Mouse (Mus musculus): ENCODE results near the gene Npsr1. TPM values are rescaled to one million over a fixed set of nuclear protein-coding genes. Genes with fewer than 3 reads are reported as not detected.

The Npsr1 gene
- polyA plus RNA-seq (2015; fragmentation: Nextera tagmentation; extraction: Ambion mirVana), result not detected in 2 replicates

DNA sequence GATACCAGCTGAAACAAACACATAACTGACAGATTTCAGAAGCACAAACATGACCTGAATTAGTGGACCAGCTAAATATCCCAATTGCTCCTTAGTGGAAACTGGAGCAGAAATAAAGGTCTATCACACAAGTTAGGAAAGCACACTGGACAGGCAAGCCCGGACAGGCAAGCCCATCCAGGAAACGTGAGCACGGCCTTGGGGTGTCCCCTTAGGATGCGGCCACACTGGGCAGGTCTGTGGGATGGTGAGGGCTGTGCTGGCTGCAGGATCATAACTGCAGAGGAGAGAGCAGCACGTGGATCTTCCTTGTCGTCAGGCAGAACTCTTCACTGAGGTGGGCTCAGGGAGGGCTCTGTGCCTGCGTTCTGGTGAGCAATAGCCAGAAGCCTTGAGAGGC lies at the start of gene Npsr1:
Gene Npsr1 (plus strand): TSS at position 301 of the 400 bp plus-strand sequence.
- no peak within 1 kb of the TSS for H3K4me2 ChIP-seq
- H3K4me1 ChIP-seq (replicated peaks), result no peaks in the 10 kb centered on the region
- no peak within 1 kb of the TSS for H3K27ac ChIP-seq (replicated peaks)
- 77% methylated on average over 7 of the region's 7 CpGs for WGBS
- H3K36me3 ChIP-seq, result no peaks in the 10 kb centered on the region
- no peaks in the 10 kb centered on the region for H3K27me3 ChIP-seq
- H3K9ac ChIP-seq, result no peak within 1 kb of the TSS
- H3K4me3 ChIP-seq, result no peak within 1 kb of the TSS
- no peak for ATAC-seq (ENCODE audit: low read depth)
- H3K9me3 ChIP-seq, result no peaks in the 10 kb centered on the region

DNA sequence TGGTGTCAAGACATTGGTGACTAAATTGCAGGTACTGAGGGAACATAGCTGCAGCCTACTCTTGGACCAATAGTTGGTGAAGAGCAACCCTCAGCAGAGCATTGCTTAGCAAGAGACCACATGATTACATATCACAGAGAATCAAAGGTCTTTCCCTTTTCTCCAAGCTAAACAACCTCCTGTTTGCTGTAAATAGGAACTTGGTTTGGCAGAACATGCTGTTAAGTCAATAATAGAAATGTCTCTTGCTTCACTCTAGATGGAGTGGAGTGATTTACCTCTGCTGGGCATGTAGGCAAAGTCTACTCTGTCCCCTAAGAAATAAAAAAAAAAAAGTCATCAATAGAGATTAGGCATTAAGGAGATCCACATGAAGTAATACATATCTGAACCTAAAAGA lies 46.3 kb upstream of the Npsr1 start:
- no peaks in the 10 kb centered on the region for H3K9me3 ChIP-seq
- H3K27me3 ChIP-seq, result no peaks in the 10 kb centered on the region
- ATAC-seq (ENCODE audit: low read depth), result no peak
- no peak overlapping the region for H3K27ac ChIP-seq (replicated peaks)
- H3K4me3 ChIP-seq, result no peak overlapping the region
- no peaks in the 10 kb centered on the region for H3K4me1 ChIP-seq (replicated peaks)
- no peak overlapping the region for H3K9ac ChIP-seq
- no peaks in the 10 kb centered on the region for H3K36me3 ChIP-seq
- H3K4me2 ChIP-seq, result no peak overlapping the region

DNA sequence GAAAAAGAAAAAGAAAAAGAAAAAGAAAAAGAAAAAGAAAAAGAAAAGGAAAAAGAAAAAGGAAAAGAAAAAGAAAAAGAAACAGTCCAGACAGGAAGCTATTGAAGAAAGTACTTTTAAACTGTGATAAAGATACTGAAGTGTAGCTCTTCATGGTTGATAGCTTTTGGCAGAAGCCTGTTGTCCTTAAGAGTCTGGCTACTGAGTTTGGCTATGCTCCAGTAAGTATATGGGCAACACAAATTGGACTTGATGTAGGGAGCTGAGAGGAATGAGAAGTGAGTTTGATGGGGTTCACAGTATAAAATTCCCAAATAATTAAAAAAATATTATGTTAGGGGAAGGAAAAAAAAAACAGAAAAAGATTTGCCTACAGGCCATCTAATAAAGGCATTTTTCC lies 34.5 kb upstream of the Npsr1 start:
- Histone ChIP-seq H3K4me2 (no peak overlapping the region), H3K27me3 (no peaks in the 10 kb centered on the region), H3K27ac (replicated peaks) (no peak overlapping the region), H3K4me1 (replicated peaks) (no peaks in the 10 kb centered on the region), H3K36me3 (no peaks in the 10 kb centered on the region), H3K9ac (no peak overlapping the region), H3K9me3 (no peaks in the 10 kb centered on the region), H3K4me3 (no peak overlapping the region)
- no peak for ATAC-seq (ENCODE audit: low read depth)

DNA sequence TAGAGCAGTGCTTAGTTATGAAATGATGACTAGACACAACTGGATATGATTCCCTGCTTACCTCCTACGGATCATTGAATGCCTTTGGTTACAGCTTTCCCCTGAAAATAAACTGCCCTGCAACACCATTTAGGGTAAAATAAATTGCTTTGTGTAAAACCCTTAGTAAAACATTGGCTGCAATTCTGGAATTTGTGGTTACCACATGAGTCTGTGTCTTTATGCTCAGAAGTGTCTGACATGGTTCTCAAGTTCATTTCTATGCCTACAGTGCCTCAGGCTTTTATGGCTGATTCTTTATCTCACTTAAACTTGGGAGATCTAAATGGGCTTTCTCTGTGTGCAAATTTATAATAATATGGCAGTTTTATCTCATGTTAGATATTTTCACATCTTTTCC lies 26.1 kb upstream of the Npsr1 start:
- Histone ChIP-seq H3K4me3 (no peak overlapping the region), H3K9ac (no peak overlapping the region), H3K27me3 (no peaks in the 10 kb centered on the region), H3K9me3 (no peaks in the 10 kb centered on the region), H3K36me3 (no peaks in the 10 kb centered on the region), H3K27ac (replicated peaks) (no peak overlapping the region), H3K4me2 (no peak overlapping the region), H3K4me1 (replicated peaks) (no peaks in the 10 kb centered on the region)
- ATAC-seq (ENCODE audit: low read depth), result no peak
- 87% methylated on average over 1 of the region's 1 CpGs for WGBS

DNA sequence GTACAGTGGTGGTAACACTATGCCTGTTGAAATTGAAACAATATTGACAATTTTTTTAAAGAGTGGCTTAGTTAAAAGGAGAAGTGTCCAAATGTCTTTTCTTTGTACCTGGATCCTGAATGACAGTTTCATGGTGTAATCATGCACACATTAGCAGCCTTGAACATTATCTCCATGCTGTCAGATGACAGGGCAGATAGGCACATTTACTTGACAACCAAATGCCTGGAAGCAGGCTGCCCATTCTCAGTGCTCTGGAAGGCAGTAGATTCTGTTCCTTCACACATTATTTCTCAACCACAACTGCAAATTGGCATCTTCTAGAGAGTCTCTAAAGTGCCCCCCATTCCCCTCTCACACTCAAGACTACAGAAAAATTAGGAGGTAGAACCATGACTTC lies 20.2 kb upstream of the Npsr1 start:
- Histone ChIP-seq H3K9ac (no peak overlapping the region), H3K27me3 (no peaks in the 10 kb centered on the region), H3K4me1 (replicated peaks) (no peaks in the 10 kb centered on the region), H3K27ac (replicated peaks) (no peak overlapping the region), H3K4me3 (no peak overlapping the region), H3K9me3 (no peaks in the 10 kb centered on the region), H3K36me3 (no peaks in the 10 kb centered on the region), H3K4me2 (no peak overlapping the region)
- ATAC-seq (ENCODE audit: low read depth), result no peak

DNA sequence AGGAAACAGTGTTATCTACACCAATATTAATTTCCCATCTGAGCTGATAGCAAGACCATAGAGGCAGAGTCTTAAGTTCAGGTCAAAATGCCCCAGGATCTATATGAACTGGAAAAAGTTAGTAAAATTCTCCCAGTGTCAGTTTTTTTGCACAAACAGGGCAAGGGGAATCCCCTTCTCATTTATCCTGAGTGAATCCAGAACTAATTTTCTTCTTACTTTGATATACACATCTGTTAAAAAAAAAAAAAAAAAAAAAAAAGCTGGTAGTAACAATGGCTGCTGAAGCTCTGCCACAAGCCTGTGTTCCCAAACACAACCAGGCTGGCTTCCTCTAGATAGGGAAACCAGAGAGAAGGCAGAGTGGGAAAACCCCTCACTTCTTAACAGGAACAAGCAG lies 5.9 kb upstream of the Npsr1 start:
- Histone ChIP-seq H3K27me3 (no peaks in the 10 kb centered on the region), H3K36me3 (no peaks in the 10 kb centered on the region), H3K4me3 (no peak overlapping the region), H3K27ac (replicated peaks) (no peak overlapping the region), H3K9me3 (no peaks in the 10 kb centered on the region), H3K4me1 (replicated peaks) (no peaks in the 10 kb centered on the region), H3K9ac (no peak overlapping the region), H3K4me2 (no peak overlapping the region)
- no peak for ATAC-seq (ENCODE audit: low read depth)

DNA sequence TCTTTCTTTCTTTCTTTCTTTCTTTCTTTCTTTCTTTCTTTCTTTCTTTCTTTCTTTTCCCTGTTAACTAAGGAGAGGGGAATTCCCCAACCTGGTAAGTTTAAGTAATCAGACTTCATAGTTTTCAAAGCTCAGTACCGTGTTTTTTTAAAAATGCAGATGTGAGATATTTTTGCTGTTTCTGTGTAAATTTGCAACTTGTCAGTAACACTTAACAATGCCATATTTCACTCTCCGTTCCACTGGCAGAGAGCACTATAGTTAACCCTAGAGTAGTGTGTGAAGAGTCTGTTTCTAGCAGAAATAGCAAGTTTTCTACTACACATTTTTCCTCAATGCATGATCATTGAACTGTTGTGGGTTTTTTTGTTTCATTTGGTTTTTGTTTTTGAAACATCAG lies 730 bp downstream of the Npsr1 start:
- 75% methylated on average over 2 of the region's 2 CpGs for WGBS
- H3K4me2 ChIP-seq, result no peak overlapping the region
- ATAC-seq (ENCODE audit: low read depth), result no peak
- H3K4me1 ChIP-seq (replicated peaks), result no peaks in the 10 kb centered on the region
- no peaks in the 10 kb centered on the region for H3K27me3 ChIP-seq
- H3K36me3 ChIP-seq, result no peaks in the 10 kb centered on the region
- H3K27ac ChIP-seq (replicated peaks), result no peak overlapping the region
- no peaks in the 10 kb centered on the region for H3K9me3 ChIP-seq
- H3K9ac ChIP-seq, result no peak overlapping the region
- no peak overlapping the region for H3K4me3 ChIP-seq

DNA sequence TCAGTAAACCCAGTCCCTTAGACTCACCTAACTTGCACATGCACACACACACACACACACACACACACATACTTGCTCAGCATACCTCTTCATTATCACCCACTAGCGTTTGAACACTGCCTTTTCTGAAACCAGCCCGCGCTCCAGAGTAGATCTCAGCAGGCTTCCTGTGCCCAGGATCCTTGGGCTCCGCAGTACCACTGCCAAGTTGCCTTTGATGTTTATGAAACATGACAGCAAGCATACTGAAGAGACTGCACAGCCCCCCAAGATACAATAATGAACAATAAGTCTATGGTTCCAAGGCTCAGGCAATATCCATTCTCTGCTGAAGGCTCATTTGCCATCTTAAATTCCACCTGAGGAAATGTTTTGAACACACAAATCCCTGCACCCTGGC lies 1.8 kb downstream of the Npsr1 start:
- WGBS, result 82% methylated on average over 4 of the region's 4 CpGs
- H3K4me1 ChIP-seq (replicated peaks), result no peaks in the 10 kb centered on the region
- no peak overlapping the region for H3K4me3 ChIP-seq
- no peaks in the 10 kb centered on the region for H3K36me3 ChIP-seq
- H3K27ac ChIP-seq (replicated peaks), result no peak overlapping the region
- H3K4me2 ChIP-seq, result no peak overlapping the region
- no peak for ATAC-seq (ENCODE audit: low read depth)
- no peaks in the 10 kb centered on the region for H3K27me3 ChIP-seq
- no peaks in the 10 kb centered on the region for H3K9me3 ChIP-seq
- no peak overlapping the region for H3K9ac ChIP-seq

DNA sequence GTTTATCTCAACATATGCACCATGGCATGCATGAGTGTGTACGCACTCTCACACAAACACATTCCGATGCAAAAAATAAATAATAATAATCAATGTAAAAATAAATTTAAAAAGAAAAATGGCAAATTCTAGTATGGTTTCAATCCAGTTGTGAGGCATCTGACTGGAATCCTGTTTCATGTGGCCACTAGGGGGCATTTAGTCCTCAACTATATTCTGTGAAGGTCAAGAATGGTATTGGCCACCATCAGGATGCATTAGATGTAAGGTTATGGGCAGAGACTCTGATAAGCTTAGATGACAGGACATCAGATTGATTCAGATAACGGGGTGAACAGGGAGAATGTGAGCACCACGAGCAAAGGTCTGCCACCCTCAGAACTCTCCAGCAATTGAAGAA lies 21.6 kb downstream of the Npsr1 start:
- no peaks in the 10 kb centered on the region for H3K4me1 ChIP-seq (replicated peaks)
- no peak overlapping the region for H3K9ac ChIP-seq
- 53% methylated on average over 4 of the region's 4 CpGs for WGBS
- no peak overlapping the region for H3K27ac ChIP-seq (replicated peaks)
- H3K36me3 ChIP-seq, result no peaks in the 10 kb centered on the region
- no peak overlapping the region for H3K4me3 ChIP-seq
- no peaks in the 10 kb centered on the region for H3K9me3 ChIP-seq
- ATAC-seq (ENCODE audit: low read depth), result no peak
- H3K4me2 ChIP-seq, result no peak overlapping the region
- H3K27me3 ChIP-seq, result no peaks in the 10 kb centered on the region

DNA sequence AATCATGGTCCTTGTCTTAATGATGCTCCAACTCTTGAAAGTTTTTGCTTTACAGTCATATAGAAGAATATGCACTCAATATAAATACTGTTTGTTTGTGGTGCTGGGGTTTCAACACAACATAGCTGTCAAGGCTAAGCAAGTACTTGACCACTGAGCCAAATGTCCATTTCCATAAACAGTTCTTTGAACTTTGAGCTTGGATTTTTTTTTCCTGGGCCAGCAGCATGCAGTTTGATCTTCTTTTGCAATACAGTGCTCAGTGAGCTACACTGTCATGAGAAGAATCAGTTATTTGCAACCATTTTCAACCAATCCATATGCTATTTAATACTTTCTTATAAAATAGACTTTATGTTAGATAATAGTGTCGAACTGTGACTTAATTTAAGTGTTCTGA lies 35.3 kb downstream of the Npsr1 start:
- no peaks in the 10 kb centered on the region for H3K27me3 ChIP-seq
- H3K36me3 ChIP-seq, result no peaks in the 10 kb centered on the region
- ATAC-seq (ENCODE audit: low read depth), result no peak
- H3K27ac ChIP-seq (replicated peaks), result no peak overlapping the region
- WGBS, result 88% methylated on average over 1 of the region's 1 CpGs
- no peaks in the 10 kb centered on the region for H3K9me3 ChIP-seq
- H3K4me1 ChIP-seq (replicated peaks), result no peaks in the 10 kb centered on the region
- H3K4me3 ChIP-seq, result no peak overlapping the region
- no peak overlapping the region for H3K9ac ChIP-seq
- no peak overlapping the region for H3K4me2 ChIP-seq

DNA sequence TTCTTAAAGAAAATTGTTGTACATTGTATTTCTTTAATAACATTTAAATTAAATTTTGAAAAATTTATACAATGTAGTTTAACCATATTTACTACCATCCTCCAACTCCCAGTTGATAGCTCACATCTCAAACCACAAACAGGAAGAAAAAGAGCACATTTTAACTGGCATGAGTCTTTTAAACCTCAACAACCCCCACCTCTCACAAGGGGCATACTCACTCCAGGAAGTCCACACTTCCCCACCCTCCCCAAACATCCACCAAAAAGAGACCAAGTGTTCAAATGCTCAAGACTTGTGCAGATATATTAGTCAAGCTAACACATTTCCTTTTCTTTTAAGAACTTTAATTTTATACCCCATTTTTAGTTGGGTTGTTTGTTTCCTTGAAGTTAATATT lies 38.6 kb downstream of the Npsr1 start:
- H3K36me3 ChIP-seq, result no peaks in the 10 kb centered on the region
- no peak overlapping the region for H3K27ac ChIP-seq (replicated peaks)
- no peak overlapping the region for H3K4me3 ChIP-seq
- no peaks in the 10 kb centered on the region for H3K4me1 ChIP-seq (replicated peaks)
- no peak overlapping the region for H3K4me2 ChIP-seq
- no peaks in the 10 kb centered on the region for H3K9me3 ChIP-seq
- ATAC-seq (ENCODE audit: low read depth), result no peak
- no peak overlapping the region for H3K9ac ChIP-seq
- H3K27me3 ChIP-seq, result no peaks in the 10 kb centered on the region

DNA sequence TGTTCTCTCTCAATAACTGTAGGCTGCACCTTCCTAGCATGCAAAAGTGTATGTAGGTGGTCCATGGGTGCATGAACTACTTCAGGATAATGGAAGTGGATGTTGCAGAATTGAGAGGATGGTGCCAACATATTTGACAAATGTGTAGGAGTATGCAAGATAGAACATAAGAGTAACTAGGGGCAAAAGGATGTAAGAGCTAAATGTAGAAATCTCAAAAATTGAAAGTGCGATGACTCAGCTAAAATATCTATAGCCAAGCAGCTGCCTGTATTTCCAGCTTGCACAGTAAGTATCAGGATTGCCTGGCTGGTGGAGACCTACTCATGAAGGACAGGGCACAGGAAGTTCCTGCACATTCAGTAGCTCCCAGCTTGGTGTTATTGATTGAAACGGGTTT lies 46.5 kb downstream of the Npsr1 start:
- WGBS, result 100% methylated on average over 2 of the region's 2 CpGs
- ATAC-seq (ENCODE audit: low read depth), result no peak
- H3K36me3 ChIP-seq, result no peaks in the 10 kb centered on the region
- H3K4me3 ChIP-seq, result no peak overlapping the region
- H3K27me3 ChIP-seq, result no peaks in the 10 kb centered on the region
- no peak overlapping the region for H3K9ac ChIP-seq
- no peak overlapping the region for H3K4me2 ChIP-seq
- H3K27ac ChIP-seq (replicated peaks), result no peak overlapping the region
- no peaks in the 10 kb centered on the region for H3K4me1 ChIP-seq (replicated peaks)
- no peaks in the 10 kb centered on the region for H3K9me3 ChIP-seq

DNA sequence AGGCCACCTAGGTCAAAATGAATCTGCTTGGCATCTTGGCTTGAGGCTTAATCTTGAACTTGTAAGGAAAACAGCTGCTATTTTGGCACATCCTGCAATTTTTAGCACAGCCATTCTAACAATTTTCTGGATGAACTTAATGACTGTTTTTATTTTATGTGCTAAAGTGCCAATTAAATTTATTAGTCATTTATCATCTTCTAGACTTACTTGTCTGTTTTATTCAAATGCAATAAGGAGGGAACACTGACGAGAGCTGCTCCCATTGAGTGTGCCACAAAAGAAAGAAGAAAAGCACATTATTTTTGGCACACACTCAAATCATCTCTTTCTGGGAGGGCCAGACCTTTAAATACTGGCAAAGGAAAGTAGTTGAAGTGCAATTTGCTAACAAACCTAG lies 59.4 kb downstream of the Npsr1 start:
- 23% methylated on average over 1 of the region's 1 CpGs for whole genome bisulfite sequencing
- Histone ChIP-seq H3K27me3 (no peaks in the 10 kb centered on the region), H3K4me3 (no peak overlapping the region), H3K4me2 (no peak overlapping the region), H3K9me3 (no peaks in the 10 kb centered on the region), H3K4me1 (replicated peaks) (no peaks in the 10 kb centered on the region), H3K36me3 (no peaks in the 10 kb centered on the region), H3K9ac (no peak overlapping the region), H3K27ac (replicated peaks) (no peak overlapping the region)
- ATAC-seq (ENCODE audit: low read depth), result no peak

DNA sequence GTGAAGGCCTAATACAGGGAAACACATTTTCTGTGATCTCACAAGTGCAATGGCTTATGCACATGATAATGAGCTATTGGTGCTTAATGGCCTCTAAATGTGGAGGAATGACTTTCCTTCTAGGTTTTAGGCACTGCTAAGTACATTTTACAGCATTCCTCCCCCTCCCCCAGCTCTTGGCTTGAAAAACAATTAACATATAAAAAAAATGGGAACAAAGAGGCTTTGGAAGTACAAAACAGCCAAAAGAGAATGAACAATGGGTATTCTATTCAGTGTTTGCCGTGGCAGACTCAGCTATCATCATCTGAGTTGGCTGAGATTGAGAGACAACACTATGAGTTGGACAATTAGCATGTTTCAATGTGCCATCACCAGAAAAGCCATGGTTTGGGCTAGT lies 62.6 kb downstream of the Npsr1 start:
- ATAC-seq (ENCODE audit: low read depth), result no peak
- Histone ChIP-seq H3K27ac (replicated peaks) (no peak overlapping the region), H3K9ac (no peak overlapping the region), H3K9me3 (no peaks in the 10 kb centered on the region), H3K4me3 (no peak overlapping the region), H3K27me3 (no peaks in the 10 kb centered on the region), H3K36me3 (no peaks in the 10 kb centered on the region), H3K4me1 (replicated peaks) (no peaks in the 10 kb centered on the region), H3K4me2 (no peak overlapping the region)
- 4% methylated on average over 1 of the region's 1 CpGs for WGBS
